Mouse (Mus musculus) c-Kit-negative CD71-positive TER-119-positive erythroid progenitor cells, embryonic 14.5 days (primary cell): ENCODE measurements around the gene Wfdc1.

ENCODE experiments used
- DNase-seq: peaks from one replicate; pipeline ENCODE4 v3.0.0-alpha.2; 2013; ENCODE audit warnings: low read depth, low spot score

Gene Wfdc1

DNA sequence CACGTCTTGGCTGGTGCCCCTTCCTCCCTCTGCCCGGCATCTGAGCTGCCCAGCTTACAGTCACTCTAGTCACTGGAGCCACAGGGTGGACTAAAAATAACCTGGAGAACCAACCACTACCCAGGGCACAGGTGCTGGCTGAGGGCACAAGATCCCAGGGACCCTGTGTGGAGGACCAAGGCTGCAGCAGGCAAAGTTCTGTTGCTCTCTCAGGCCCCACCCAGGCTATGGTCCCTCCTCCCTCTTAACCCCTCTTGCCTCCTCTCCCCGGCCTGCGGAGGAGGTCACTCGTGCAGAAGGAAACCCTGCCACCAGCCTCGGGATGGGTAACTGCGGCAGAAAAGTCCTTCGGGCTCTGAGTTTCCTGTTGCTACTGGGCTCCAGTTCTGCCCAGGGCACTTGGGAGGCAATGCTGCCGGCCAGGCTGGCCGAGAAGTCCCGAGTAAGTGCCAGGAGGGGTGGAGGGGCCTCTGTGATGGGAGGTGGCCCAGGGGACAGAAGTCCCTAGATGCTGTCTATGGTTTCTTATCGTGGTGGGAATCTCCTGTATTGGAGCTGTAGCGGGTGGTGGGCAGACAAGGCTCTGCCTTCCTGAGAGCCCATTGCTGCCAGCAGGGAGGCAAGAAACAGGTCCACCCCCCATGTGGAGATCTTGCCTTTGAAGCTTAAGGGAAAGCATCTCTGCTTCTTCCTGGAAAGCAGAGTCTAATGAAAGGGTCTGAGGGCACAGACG is at the start of gene Wfdc1:
Gene Wfdc1, plus strand, starts transcription at position 147 of the 733 bp plus-strand sequence.
- DNase-seq: no peak

GRCm38 (mm10) chr8:119616811-119617210 is 49.4 kb upstream of the Wfdc1 start:
- no peak for DNase-seq

GRCm38 (mm10) chr8:119617586-119617985 is 48.6 kb upstream of the Wfdc1 start:
- DNase-seq: no peak

- no peak for DNase-seq
These were observed 47.3 kb upstream of the Wfdc1 start for GRCm38 (mm10) chr8:119618887-119619286.

DNA sequence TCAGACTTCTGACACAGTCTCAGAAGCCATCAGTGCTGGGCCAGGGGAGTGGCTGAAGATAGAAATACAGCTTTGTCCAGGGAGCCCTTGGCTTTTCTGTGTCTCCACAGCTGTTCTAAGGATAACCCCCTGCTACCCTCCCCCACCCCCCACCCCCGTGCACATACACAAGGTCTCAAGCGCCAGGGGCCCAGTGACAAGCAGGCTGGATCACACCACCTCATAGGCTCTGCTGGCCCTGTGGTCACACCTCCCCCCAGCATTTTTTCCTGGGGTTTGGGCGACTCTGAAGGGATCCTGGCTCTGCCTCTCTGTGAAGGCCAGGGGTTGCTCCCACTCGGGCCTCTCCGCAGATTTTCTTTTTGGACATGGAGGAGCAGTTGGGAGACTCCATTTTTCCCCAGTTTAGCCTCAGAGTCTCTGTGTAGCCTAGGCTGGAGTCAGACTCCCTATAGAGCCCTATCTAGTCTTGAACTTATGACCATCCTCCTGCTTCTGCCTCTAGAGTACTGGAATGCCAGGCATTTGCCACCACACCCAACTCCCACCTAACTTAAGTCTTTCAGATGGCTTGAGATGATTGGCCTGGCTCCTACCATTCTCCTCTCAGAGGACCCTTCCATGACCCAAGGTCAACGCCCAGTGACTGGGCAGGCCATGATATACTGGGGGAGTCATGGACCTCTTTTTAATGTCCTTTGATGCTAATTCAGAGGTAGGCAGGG is 45.9 kb upstream of the Wfdc1 start:
- DNase-seq: no peak

GRCm38 (mm10) chr8:119620848-119621465 is 45.2 kb upstream of the Wfdc1 start:
- no peak for DNase-seq

DNA sequence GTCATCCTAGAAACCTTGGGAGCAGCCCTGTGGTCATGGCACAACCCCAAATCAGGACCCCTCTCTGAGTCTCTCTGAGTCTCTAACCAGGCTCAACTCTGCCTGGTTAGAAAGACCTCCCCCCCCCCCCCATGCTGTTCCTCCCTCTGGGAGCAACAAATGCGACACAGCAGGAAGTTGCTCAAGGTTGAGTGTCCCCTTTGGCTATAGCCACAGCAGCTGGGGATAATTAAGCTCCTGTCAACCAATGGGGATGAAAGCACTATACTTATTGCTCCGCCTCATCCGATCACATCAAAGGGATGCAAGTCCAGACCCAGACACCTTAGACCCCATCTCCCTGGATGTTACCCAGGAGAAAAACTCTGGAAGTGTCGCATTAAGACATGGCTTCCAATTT is 43.6 kb upstream of the Wfdc1 start:
- no peak for DNase-seq

DNA sequence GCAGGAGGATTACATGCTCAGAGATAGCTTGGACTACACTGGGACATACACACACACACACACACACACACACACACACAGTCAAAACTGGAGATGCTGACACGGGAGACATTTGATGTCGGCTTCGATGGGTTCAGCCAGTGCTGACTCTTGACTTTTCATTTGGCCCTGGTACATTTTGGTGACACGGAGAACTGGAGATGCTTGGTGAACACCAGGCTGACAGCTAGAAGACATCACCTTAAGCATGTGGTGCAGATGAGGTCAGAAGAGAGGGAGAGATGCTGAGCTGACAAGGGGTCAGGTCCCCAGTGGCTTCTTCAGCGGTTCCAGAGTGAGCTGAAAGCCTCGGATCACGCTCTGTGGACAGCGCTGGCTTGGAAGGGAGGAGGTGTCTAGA is 43.1 kb upstream of the Wfdc1 start:
- DNase-seq: no peak

DNA sequence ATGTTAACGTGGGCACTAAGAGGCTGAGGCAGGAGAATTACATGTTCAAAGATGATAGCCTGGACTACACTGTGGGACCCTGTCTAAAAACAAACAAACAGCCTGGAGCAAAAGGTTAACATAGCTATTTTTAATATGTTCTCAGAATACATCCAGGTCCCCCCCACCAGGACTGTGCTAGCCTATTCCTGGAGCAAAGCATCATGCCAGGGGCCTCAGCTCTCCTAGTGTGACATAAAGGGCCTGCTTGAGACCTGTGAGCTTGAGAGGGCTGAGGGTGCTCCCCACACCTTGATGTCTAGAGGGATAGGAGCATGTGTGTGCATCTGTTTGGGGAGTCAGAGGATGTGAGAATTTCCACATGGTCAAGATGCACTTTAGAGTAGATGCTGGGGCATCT is 42.4 kb upstream of the Wfdc1 start:
- DNase-seq: no peak

GRCm38 (mm10) chr8:119624916-119625315 is 41.2 kb upstream of the Wfdc1 start:
- DNase-seq: no peak

- DNase-seq: no peak
These were observed 40.4 kb upstream of the Wfdc1 start for GRCm38 (mm10) chr8:119625788-119626187.

GRCm38 (mm10) chr8:119627199-119627598 is 39.0 kb upstream of the Wfdc1 start:
- DNase-seq: no peak

DNA sequence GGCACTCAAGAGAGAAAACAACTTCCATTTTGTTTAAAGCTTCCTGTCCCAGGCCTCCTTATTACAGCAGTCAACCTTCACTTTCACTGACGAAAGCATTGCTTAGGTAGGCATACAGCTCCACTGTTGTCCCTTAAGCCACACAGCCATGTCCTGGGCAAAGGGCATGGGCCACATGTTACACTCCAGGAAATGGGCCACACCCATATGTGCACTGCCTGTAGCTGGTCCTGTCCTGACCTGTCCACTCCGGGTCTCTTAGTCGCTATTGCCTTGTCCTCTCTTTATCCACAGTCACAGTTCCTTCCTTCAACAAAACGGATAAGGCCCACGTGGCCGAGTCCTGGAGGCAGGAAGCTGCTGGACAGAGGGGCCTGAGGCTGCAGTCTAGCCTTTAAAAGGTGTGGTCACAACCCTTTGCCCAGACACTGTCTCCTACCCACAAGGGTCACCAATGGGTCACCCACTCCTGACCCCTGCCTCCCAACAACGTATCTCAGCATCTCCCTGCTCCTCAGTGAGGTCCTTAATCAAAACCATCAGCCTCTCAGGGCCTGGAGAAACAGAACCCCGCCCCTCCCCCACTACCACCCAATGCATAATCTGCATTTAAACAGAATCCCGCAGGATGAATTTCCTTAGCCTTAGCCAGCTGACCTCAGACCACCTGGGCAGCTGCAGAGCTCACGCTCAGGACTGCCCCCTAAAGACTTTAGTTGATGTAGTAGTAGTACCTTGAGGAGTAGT is 38.4 kb upstream of the Wfdc1 start:
- no peak for DNase-seq

DNA sequence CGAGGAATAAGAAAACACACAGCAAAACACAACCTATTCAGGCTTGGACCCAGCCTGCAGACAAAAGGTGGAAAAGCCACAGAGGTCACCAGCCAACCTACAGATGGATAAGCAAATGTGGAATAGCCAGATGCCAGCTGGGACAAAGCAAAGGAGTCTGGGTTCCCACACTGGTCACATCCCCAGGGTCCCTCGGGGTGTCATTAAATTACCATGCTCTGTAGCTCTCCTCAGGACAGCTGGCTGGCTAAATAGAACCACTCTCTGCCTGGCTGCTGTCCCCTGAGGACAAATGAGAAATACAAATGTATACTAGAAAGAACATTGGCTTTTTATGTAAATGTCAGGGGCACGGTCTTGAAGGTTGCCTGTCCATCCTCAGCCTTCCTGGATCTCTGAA is 35.3 kb upstream of the Wfdc1 start:
- DNase-seq: no peak

GRCm38 (mm10) chr8:119632246-119632645 is 33.9 kb upstream of the Wfdc1 start:
- DNase-seq: no peak

DNA sequence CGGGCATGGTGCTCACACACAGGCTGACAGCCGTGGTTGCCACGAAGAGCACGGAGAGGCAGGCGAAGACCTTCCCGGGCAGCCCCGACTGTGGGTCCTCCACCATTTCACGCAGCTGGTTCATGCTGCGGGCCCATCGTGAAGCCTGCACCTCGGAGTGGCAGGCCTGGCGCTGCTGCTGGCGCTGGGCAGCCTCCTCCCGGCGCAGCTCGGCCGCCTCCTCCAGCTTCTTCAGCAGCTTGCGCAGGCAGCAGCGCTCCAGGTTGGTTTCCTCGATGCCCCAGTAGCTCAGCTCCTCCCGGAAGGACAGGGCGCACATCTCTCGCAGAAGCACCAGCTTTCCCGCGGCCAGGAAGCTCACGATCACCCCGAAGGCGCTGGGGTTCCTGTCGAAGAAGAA is 33.3 kb upstream of the Wfdc1 start:
- DNase-seq: no peak

DNA sequence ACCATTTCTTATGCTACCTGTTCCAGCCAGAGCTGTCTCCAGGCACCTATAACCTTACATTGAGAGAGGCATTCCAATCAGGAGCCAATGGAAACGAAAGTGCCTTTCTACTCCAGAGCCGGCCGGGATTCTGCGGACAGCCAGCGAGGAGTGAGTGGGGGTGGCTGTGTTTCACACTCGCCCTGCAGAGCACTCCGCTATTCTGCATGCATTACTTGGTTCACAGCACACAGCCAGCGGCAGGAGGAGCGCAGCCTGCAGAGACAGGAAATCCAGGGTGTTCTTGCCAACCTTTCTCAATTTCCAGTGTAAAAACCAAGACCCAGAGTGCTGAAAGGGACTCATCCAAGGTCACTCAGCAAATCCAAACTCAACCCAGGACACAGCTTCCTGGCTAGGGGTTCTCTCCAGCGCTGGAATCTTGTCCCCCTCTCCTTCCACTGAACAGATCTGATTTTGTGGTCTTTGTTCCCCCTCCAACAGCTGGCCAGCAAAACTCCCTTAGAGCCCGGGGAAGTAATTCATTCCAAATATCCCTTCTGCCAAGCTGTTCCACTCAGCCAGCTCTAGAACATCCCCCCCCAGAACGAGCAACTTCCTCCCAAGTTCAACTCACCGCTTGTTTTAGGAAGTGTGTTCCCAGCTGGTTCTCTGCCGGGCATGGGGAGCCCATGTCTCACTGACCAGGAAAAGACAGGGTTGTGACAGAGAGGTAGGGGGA is 31.4 kb upstream of the Wfdc1 start:
- no peak for DNase-seq

GRCm38 (mm10) chr8:119635378-119635777 is 30.8 kb upstream of the Wfdc1 start, which contains the start of gene Kcng4:
Kcng4 (minus strand) TSS chr8:119635680.
- DNase-seq: no peak

GRCm38 (mm10) chr8:119635958-119636357 is 30.2 kb upstream of the Wfdc1 start:
- no peak for DNase-seq

DNA sequence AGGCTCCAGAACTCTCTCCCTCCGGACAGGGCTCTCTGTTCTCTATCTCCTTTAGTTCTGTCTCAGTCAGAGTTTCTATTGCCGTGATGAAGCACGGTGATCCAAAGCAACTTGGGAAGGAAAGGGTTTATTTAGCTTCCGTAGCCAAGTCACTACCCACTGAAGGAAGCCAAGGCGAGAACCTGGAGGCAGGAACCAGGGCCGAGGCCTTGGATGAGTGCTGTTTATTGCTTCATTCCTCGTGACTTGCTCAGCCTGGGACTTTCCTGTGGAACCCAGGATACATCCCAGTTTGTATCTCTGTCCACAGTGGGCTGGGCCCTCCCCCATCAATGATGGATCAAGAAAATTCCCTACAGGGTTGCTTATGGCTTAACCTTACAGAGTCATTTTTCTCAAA is 29.4 kb upstream of the Wfdc1 start:
- DNase-seq: no peak

- DNase-seq: no peak
These were observed 28.8 kb upstream of the Wfdc1 start for GRCm38 (mm10) chr8:119637381-119637780.
